In the genomic region with DNA sequence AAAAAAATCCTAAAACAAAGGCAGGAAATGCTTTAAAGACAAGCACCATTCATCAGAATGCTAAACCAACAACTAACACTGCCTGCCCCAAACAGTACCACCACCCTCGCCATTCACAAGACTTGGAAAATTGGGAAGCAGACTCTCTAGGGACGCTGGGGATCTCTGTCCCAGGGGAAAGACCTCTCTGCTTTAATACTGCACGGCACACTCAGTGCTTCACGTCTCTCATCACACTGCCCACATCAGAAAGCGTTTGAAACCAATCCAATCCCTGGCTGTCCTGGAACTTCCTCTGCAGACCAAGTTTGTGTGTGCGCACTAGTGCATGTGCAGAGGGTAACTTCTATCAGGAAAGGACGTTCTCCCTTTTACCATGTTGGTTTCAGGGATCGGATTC, we compare ENCODE assay signal across 12 mouse cellular contexts. TPM values are rescaled to one million over a fixed set of nuclear protein-coding genes. Genes with fewer than 3 reads are reported as not detected.
A peak's percentile ranks its signal among the peaks of the same experiment; 100 is the strongest.
DNase-seq lines count a peak whose midpoint lies in the region; ATAC-seq and TF ChIP-seq lines count a peak whose summit lies in the region.
"Had no signal": no experiment of that assay in that cellular context is flagged by ENCODE, and none has a peak within 500 bp of the region (broad histone marks: within the 10 kb centered on the region; RNA-seq: fewer than 3 reads in every experiment).

No protein-coding gene starts in this region.

- DNase-seq in adrenal gland, adult 2 months, result peak; percentile 13
- no peak for DNase-seq in adrenal gland, postnatal 25 days
- peak; percentile 11 for DNase-seq in lung, embryonic 14.5 days
- no peak for DNase-seq in lung, adult 18-20 months
- peak; percentile 28 to 44 for DNase-seq in kidney, postnatal 36 days
- DNase-seq: cerebellum, postnatal 14 days; gastrocnemius, postnatal 36 days had no signal

- H3K9me3 ChIP-seq in lung, embryonic 14.5 days (ENCODE audit: low read depth, low read length), result no peaks in the 10 kb centered on the region
- H3K9me3 ChIP-seq in intestine, embryonic 15.5 days, result no peaks in the 10 kb centered on the region
- H3K9me3 ChIP-seq: midbrain, embryonic 12.5 days had no signal

- WGBS in lung, embryonic 14.5 days, result 62% methylated on average over 8 of the region's 8 CpGs
- WGBS in intestine, embryonic 15.5 days, result 53% methylated on average over 8 of the region's 8 CpGs

- H3K36me3 ChIP-seq in lung, embryonic 14.5 days (ENCODE audit: insufficient read depth), result peaks cover 12% of the 10 kb centered on the region; the same call in 1 of the 2 replicates
- H3K36me3 ChIP-seq in intestine, embryonic 15.5 days, result no peaks in the 10 kb centered on the region

- peak overlapping the region; percentile 31; the same call in 1 of the 2 replicates for H3K4me2 ChIP-seq in lung, embryonic 14.5 days
- H3K4me2 ChIP-seq in intestine, embryonic 15.5 days (replicated peaks), result peak overlapping the region; percentile 19; the same call in 1 of the 2 replicates
- H3K4me2 ChIP-seq: midbrain, embryonic 12.5 days had no signal

- no peak overlapping the region for H3K4me3 ChIP-seq in lung, embryonic 14.5 days (ENCODE audit: low read depth, low read length)
- no peak overlapping the region for H3K4me3 ChIP-seq in intestine, embryonic 15.5 days (replicated peaks)
- H3K4me3 ChIP-seq: erythroblast, embryonic 14.5 days; midbrain, embryonic 12.5 days had no signal

- no peak overlapping the region for H3K9ac ChIP-seq in lung, embryonic 14.5 days
- H3K9ac ChIP-seq in intestine, embryonic 15.5 days, result no peak overlapping the region
- H3K9ac ChIP-seq: midbrain, embryonic 12.5 days had no signal

- peaks cover 11% of the 10 kb centered on the region for H3K4me1 ChIP-seq in lung, embryonic 14.5 days (ENCODE audit: insufficient read depth)
- H3K4me1 ChIP-seq in intestine, embryonic 15.5 days (replicated peaks), result peaks cover 23% of the 10 kb centered on the region

- H3K27ac ChIP-seq in lung, embryonic 14.5 days (ENCODE audit: low read depth), result peak overlapping the region; percentile 20; the same call in 1 of the 2 replicates
- H3K27ac ChIP-seq in intestine, embryonic 15.5 days, result peak overlapping the region; percentile 61; the same call in 1 of the 2 replicates
- H3K27ac ChIP-seq: midbrain, embryonic 12.5 days had no signal

- no peak for TF ChIP-seq CTCF in lung, embryonic 14.5 days (IDR thresholded peaks at IDR 0.05; ENCODE audit: low read depth)

- ATAC-seq in lung, embryonic 14.5 days (ENCODE audit: insufficient read depth), result no peak
- no peak for ATAC-seq in intestine, embryonic 15.5 days
- ATAC-seq in erythroblast, adult 5-6 weeks (replicated peaks; ENCODE audit: low FRiP score, poor library complexity, severe bottlenecking), result no peak
- no peak for ATAC-seq in megakaryocyte progenitor cell, adult 5-6 weeks (replicated peaks; ENCODE audit: poor library complexity)

- no peaks in the 10 kb centered on the region for H3K27me3 ChIP-seq in lung, embryonic 14.5 days (ENCODE audit: insufficient read depth, low read length)
- H3K27me3 ChIP-seq in intestine, embryonic 15.5 days (replicated peaks), result no peaks in the 10 kb centered on the region
- H3K27me3 ChIP-seq: midbrain, embryonic 12.5 days had no signal

RNA-seq across cellular contexts. Expression of gene Sptssa, which starts 4.6 kb away (rescaled TPM):
- 10 to 100 TPM; 54.6 to 90.1 TPM for total RNA-seq in adrenal gland, adult 2 months (2021)
- polyA plus RNA-seq in adrenal gland, adult 2 months (2012; rRNA removed), result 119 and 138 TPM in 2 replicates
- total RNA-seq in adrenal gland, postnatal 25 days (2021), result 94.3 and 115 TPM in 2 replicates
- polyA plus RNA-seq in lung, embryonic 14.5 days (2014; fragmentation: Nextera tagmentation; extraction: Ambion mirVana), result 189 and 200 TPM in 2 replicates
- polyA plus RNA-seq in intestine, embryonic 15.5 days (2015; fragmentation: Nextera tagmentation; extraction: Ambion mirVana), result 218 and 233 TPM in 2 replicates
- 42.0 and 44.8 TPM in 2 replicates for total RNA-seq in erythroblast, adult 5-6 weeks (2015; ENCODE audit: low replicate concordance)
- 23.0 and 27.3 TPM in 2 replicates for total RNA-seq in erythroblast, adult 5-6 weeks (2017; ENCODE audit: low replicate concordance)
- total RNA-seq in megakaryocyte progenitor cell, adult 5-6 weeks (2015), result 232 and 247 TPM in 2 replicates
- total RNA-seq in megakaryocyte progenitor cell, adult 5-6 weeks (2017), result 160 and 165 TPM in 2 replicates

RNA-seq across cellular contexts. Expression of gene Eapp, which starts 43.9 kb away (rescaled TPM):
- 10 to 100 TPM; 38.5 to 43.3 TPM for total RNA-seq in adrenal gland, adult 2 months (2021)
- 12.4 and 18.7 TPM in 2 replicates for polyA plus RNA-seq in adrenal gland, adult 2 months (2012; rRNA removed)
- total RNA-seq in adrenal gland, postnatal 25 days (2021), result 41.3 and 41.6 TPM in 2 replicates
- polyA plus RNA-seq in lung, embryonic 14.5 days (2014; fragmentation: Nextera tagmentation; extraction: Ambion mirVana), result 56.1 and 59.4 TPM in 2 replicates
- polyA plus RNA-seq in intestine, embryonic 15.5 days (2015; fragmentation: Nextera tagmentation; extraction: Ambion mirVana), result 54.6 and 58.1 TPM in 2 replicates
- total RNA-seq in erythroblast, adult 5-6 weeks (2015; ENCODE audit: low replicate concordance), result 13.6 and 16.1 TPM in 2 replicates
- total RNA-seq in erythroblast, adult 5-6 weeks (2017; ENCODE audit: low replicate concordance), result 34.8 and 40.4 TPM in 2 replicates
- 52.0 and 58.7 TPM in 2 replicates for total RNA-seq in megakaryocyte progenitor cell, adult 5-6 weeks (2015)
- 42.7 and 75.4 TPM in 2 replicates for total RNA-seq in megakaryocyte progenitor cell, adult 5-6 weeks (2017)

Comparison
In these comparisons a context has a peak if more than half of its experiments do, and no peak if none do; other contexts are left out.
1. DNase-seq: peak in adrenal gland, adult 2 months (single experiment), lung, embryonic 14.5 days (single experiment) and kidney, postnatal 36 days (2 of 2); none in adrenal gland, postnatal 25 days (single experiment) and lung, adult 18-20 months (0 of 2).